Mouse (Mus musculus) CH12.LX (cell line): ENCODE results near the gene Golph3. TPM values are rescaled to one million over a fixed set of nuclear protein-coding genes. Genes with fewer than 3 reads are reported as not detected.

Experiments used
- DNase-seq: peaks from one replicate; pipeline ENCODE4 v3.0.0-alpha.2; 2013; ENCODE audit errors: extremely low read depth
- H3K27ac ChIP-seq: 2 replicates; pipeline ENCODE4 v1.5.1; 2012; ENCODE audit warnings: low read depth, mild to moderate bottlenecking, control low read depth, moderate library complexity; ENCODE audit not compliant: insufficient read depth
- H3K27me3 ChIP-seq: replicated peaks from 2 replicates; pipeline ENCODE3; 2012; ENCODE audit warnings: inconsistent platforms
- H3K36me3 ChIP-seq, 2 experiments: replicated peaks in 1 of 2; 2 replicates each; pipeline versions ENCODE3 to v1.6.1; 2012; ENCODE audit warnings: inconsistent platforms in 1 of 2, low read length in 1 of 2, mild to moderate bottlenecking in 1 of 2, mixed read lengths in 1 of 2, moderate library complexity in 1 of 2; ENCODE audit not compliant: control insufficient read depth in 1 of 2, insufficient read depth in 1 of 2
- H3K4me1 ChIP-seq, 2 experiments: 2 replicates each; pipeline ENCODE4 v1.6.1; 2012; ENCODE audit warnings: inconsistent platforms in 1 of 2, moderate library complexity in 1 of 2; ENCODE audit not compliant: insufficient read depth in 2 of 2, control insufficient read depth in 1 of 2
- H3K4me2 ChIP-seq: 2 replicates; pipeline ENCODE4 v1.6.1; 2012; ENCODE audit warnings: low read depth, mild to moderate bottlenecking, control low read depth; ENCODE audit not compliant: poor library complexity, insufficient read depth, severe bottlenecking
- H3K4me3 ChIP-seq, 3 experiments: fragments of 150-350 bp in 1 of 3; sonication (generic) in 1 of 3; replicated peaks in 1 of 3; 2 replicates each; pipeline versions ENCODE3 to v1.5.1; 2011 to 2012; ENCODE audit warnings: low read depth in 2 of 3, low read length in 2 of 3, mild to moderate bottlenecking in 2 of 3, moderate library complexity in 2 of 3, control low read depth in 1 of 3, improper control_type of control experiment in 1 of 3, inconsistent platforms in 1 of 3, mixed read lengths in 1 of 3; ENCODE audit not compliant: poor library complexity in 1 of 3
- H3K79me2 ChIP-seq: replicated peaks from 2 replicates; pipeline ENCODE4 v1.6.1; 2012; ENCODE audit warnings: mild to moderate bottlenecking, moderate library complexity; ENCODE audit not compliant: control insufficient read depth, poor library complexity, insufficient read depth, severe bottlenecking; ENCODE audit errors: extremely low read depth
- H3K9ac ChIP-seq: 2 replicates; pipeline ENCODE4 v1.6.1; 2012; ENCODE audit warnings: low read depth, mild to moderate bottlenecking, control low read depth, moderate library complexity; ENCODE audit not compliant: insufficient read depth
- H3K9me3 ChIP-seq: replicated peaks from 2 replicates; pipeline ENCODE3; 2012; ENCODE audit warnings: low read length, inconsistent platforms, mixed read lengths
- KAT2A ChIP-seq: IDR thresholded peaks from 2 replicates; pipeline ENCODE4 v1.6.1; 2012; ENCODE audit warnings: low read length, improper control_type of control experiment, inconsistent platforms; ENCODE audit not compliant: insufficient replicate concordance
- MXI1 ChIP-seq: IDR thresholded peaks from 2 replicates; pipeline ENCODE4 v1.6.1; 2011; ENCODE audit warnings: mild to moderate bottlenecking, low read depth, low read length, improper control_type of control experiment
- MYC ChIP-seq: IDR thresholded peaks from 2 replicates; pipeline ENCODE4 v1.6.1; 2011; ENCODE audit warnings: low read depth, mild to moderate bottlenecking, improper control_type of control experiment, low read length
- RAD21 ChIP-seq: IDR thresholded peaks from 2 replicates; pipeline ENCODE4 v1.6.1; 2011; ENCODE audit warnings: low read depth, mild to moderate bottlenecking, low read length, improper control_type of control experiment, moderate library complexity
- RCOR1 ChIP-seq: conservative IDR thresholded peaks from 2 replicates; pipeline ENCODE4 v1.6.1; 2012; ENCODE audit warnings: low read depth, mild to moderate bottlenecking, inconsistent platforms, low read length, improper control_type of control experiment
- SIN3A ChIP-seq: IDR thresholded peaks from 2 replicates; pipeline ENCODE4 v1.6.1; 2012; ENCODE audit warnings: low read length, improper control_type of control experiment, inconsistent platforms
- USF2 ChIP-seq: conservative IDR thresholded peaks from 2 replicates; pipeline ENCODE4 v1.6.1; 2011; ENCODE audit warnings: low read depth, low read length, improper control_type of control experiment
- ZMIZ1 ChIP-seq: IDR thresholded peaks from 2 replicates; pipeline ENCODE4 v1.6.1; 2012; ENCODE audit warnings: low read depth, mild to moderate bottlenecking, inconsistent platforms, low read length, improper control_type of control experiment
- dilution Hi-C: fragments of 300-500 bp; cut with MboI; formaldehyde crosslinking; loops from 2 replicates; pipeline ENCODE4 v1.14.3; 2020; ENCODE audit warnings: low sequenced_read_pairs; ENCODE audit not compliant: extremely low pct_unique_long_range_greater_than_20kb, extremely low pct_ligation_motif_present
- in situ Hi-C: fragments of 300-500 bp; cut with MboI; formaldehyde crosslinking; loops from 3 replicates; pipeline ENCODE4 v1.14.3; 2019; ENCODE audit warnings: low sequenced_read_pairs, low pct_ligation_motif_present, low pct_unique_long_range_greater_than_20kb, mixed read lengths
- polyA plus RNA-seq: library from polyadenylated mRNA; unstranded; fragments of >175 nt; gene quantifications from 2 replicates; pipeline ENCODE4 v1.2.1, GENCODE M21; 2012; ENCODE audit warnings: low read depth; ENCODE audit not compliant: insufficient read length
- total RNA-seq, 2 experiments: library from RNA; depleted of rRNA; stranded (reverse); fragments of 300-350 nt in 1 of 2; fragments of >200 nt in 1 of 2; gene quantifications; 2 replicates each; pipeline ENCODE4 v1.2.3; 2012 to 2014

Golph3 gene
- total and polyA plus RNA-seq, 3 experiments, result 67.2 to 208 (median 97.2) TPM

DNA sequence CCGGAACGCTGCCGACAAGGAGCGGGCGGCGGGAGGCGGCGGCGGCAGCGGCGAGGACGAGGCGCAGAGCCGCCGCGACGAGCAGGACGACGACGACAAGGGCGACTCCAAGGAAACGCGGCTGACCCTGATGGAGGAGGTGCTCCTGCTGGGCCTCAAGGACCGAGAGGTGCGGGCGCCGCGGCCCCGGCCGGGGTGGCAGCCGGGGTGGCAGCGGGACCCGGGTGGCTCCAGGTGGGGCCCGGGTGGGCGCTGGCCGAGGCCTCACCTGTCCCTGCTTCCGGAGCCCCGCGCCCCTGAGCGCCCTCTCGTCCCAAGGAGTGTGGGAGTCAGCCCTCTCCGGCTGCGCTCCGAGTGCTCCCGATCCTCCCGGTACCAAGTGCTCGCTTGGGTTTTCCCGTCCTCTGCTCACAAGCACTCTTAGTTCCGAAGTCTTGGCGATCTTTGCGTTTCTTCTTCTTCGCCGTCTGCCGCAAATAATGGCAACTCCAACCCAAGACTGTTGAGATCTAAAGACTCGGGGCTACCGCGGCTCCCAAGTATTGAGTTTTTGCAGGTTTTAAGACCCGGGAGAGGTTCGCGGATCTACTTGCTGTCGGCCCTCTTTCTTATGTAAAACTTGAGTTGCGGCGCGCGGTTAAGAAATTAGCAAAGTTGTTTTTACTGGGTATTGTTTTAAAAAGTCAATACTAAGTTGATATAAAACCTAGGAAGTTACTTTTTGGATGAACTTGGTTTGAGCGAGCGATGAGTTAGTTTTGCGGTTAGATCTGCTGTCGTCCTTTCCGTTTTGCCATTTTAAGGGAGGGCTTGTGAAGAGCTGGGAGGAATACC is 755 bp downstream of the Golph3 start, which contains the start of gene 1810049J17Rik:
Gene 1810049J17Rik, minus strand, starts transcription at position 112 of the 834 bp plus-strand sequence.
- peak; percentile 52 for DNase-seq
- Histone ChIP-seq H3K27ac (peak within 1 kb of the TSS; percentile 69), H3K79me2 (peaks cover 50% of the 10 kb centered on the region), H3K9me3 (no peaks in the 10 kb centered on the region), H3K36me3 (peaks cover 4 to 22% of the 10 kb centered on the region in 2 experiments), H3K4me1 (peaks cover 6 to 35% of the 10 kb centered on the region in 2 experiments; a peak in 3 of 4 replicates), H3K27me3 (peaks cover 21% of the 10 kb centered on the region), H3K4me2 (peak within 1 kb of the TSS; percentile 98), H3K4me3 (peak within 1 kb of the TSS; percentile 75 to 100 (median 96)), H3K9ac (peak within 1 kb of the TSS; percentile 97)
- in situ Hi-C loops, result no loop called here
- dilution Hi-C loops, result no loop called here
- TF ChIP-seq USF2, result no peak
- no peak for TF ChIP-seq SIN3A
- no peak for TF ChIP-seq MYC
- TF ChIP-seq KAT2A, result 0 out of 2 replicates have a peak, but pooled peaks have one; percentile 10
- no peak for TF ChIP-seq ZMIZ1
- no peak for TF ChIP-seq MXI1

DNA sequence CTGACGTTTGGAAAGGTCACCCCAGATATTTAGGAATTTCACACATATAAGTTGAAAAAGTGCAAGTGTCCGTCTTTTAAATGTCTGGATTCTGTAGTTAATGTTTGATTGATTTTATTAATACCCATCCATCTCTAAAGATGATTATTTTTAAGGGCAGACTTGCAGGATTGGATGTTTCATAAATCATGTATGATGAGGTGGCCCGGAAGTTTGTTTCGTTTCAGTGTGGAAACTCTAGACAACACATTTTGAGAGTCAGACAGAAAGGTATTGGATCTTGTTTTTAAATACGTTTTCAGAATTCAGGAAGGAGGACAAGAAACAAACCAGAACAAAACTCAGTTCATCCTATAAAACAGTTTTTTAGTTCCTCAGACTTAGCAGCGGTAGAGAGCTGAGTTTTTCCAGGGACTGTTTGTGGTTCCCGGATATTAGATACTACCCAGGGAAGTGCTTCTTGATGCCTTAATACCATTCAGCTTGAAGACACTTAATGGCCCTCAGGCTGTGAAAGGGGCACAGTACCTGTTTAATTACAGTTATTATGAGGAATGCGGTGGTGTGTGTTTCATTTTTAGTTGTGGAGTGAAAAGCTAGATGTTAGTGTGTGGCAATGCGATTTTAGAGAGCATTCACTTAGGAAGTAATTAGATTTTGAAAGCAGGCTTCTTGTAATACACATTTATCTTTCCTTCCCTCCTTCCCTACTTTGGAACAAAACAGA is 1.6 kb downstream of the Golph3 start:
- Histone ChIP-seq H3K4me2 (peak overlapping the region; percentile 98), H3K79me2 (peaks cover 57% of the 10 kb centered on the region), H3K27ac (no peak overlapping the region), H3K4me3 (peak overlapping the region; percentile 64 to 100 (median 96)), H3K27me3 (peaks cover 19% of the 10 kb centered on the region), H3K9ac (peak overlapping the region; percentile 97), H3K4me1 (peaks cover 6 to 42% of the 10 kb centered on the region in 2 experiments; a peak in 3 of 4 replicates), H3K9me3 (no peaks in the 10 kb centered on the region), H3K36me3 (peaks cover 7 to 29% of the 10 kb centered on the region in 2 experiments)
- peak; percentile 28 for DNase-seq
- dilution Hi-C loops (no loop called here), in situ Hi-C loops (no loop called here)
- TF ChIP-seq RCOR1 (no peak), KAT2A (0 out of 2 replicates have a peak, but pooled peaks have one; percentile 1), RAD21 (no peak)

DNA sequence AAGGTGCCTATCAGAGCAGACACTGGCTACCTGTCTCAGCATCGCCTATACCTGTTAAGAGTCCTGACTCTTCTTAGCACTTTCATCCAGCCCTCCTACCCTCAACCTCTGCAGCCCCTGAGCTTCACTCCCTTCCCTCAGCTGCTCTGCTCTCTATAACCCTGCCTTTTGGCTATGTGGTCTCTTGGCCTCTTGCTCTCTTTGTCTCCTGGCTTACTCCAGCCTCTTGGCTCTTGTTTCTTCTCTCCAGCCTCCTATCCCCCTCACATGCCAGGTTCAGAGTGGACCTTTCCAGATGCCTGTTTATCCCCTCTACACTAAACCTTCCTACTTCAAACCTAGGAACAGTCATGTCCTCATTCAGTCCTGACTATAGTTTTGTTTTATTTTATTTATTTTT is 3.1 kb downstream of the Golph3 start:
- Histone ChIP-seq H3K9me3 (no peaks in the 10 kb centered on the region), H3K27me3 (peaks cover 10% of the 10 kb centered on the region), H3K36me3 (peaks cover 7 to 39% of the 10 kb centered on the region in 2 experiments), H3K79me2 (peaks cover 69% of the 10 kb centered on the region), H3K4me1 (peaks cover 6 to 49% of the 10 kb centered on the region in 2 experiments; a peak in 3 of 4 replicates), H3K27ac (no peak overlapping the region), H3K4me3 (no peak overlapping the region), H3K9ac (no peak overlapping the region), H3K4me2 (no peak overlapping the region)
- dilution Hi-C loops (no loop called here), in situ Hi-C loops (no loop called here)
- no peak for DNase-seq
- TF ChIP-seq SIN3A, result 0 out of 2 replicates have a peak, but pooled peaks have one; percentile 8
- no peak for TF ChIP-seq MXI1
